Mouse (Mus musculus) urinary bladder, postnatal 14 days (tissue): ENCODE measurements around the gene Lonp1.
"Not testable (repeated sequence)": the region's sequence is repeated elsewhere in the genome, so short reads cannot be mapped to it uniquely, and the experiment has no call there.

Experiments
- DNase-seq: peaks from one replicate; pipeline ENCODE4 v3.0.0; 2021; ENCODE audit warnings: low spot score

Gene Lonp1

DNA sequence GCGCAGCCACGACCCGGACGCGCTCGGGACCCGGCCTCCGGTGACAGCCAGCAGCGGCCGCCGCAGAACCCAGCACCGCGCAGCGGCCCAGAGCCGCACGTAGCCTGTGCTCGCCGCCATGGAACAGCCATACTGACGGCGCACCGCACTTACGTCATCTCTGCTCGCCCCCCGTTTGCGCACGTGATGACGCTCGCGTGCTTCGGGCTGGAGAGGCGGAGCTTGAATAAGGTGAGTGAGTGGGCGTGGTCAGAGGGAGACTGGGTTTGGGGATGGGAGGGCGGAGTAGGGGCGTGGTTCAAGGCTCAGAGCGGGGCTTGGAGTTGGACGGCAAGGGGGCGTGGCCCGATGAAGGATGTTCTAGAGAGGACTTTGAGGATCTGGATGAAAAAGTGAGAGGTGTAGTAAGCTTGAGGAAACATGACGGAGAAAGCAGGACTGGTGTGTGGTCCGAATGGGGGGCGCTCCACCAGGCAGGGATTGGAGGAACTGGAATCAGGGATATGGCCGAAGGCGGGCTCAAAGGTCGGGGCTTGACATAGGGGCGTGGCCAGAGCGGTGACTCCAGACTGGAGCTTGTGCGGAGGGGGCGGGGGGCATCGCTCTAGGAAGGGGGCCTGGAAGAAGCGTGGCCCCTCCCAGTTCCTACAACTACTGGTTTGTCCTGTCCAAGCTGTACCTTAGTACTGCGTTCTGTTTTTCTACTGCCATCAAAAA is at the start of gene Lonp1:
Lonp1 (minus strand) TSS at position 134 of the 717 bp plus-strand sequence.
- peak; percentile 98 for DNase-seq

DNA sequence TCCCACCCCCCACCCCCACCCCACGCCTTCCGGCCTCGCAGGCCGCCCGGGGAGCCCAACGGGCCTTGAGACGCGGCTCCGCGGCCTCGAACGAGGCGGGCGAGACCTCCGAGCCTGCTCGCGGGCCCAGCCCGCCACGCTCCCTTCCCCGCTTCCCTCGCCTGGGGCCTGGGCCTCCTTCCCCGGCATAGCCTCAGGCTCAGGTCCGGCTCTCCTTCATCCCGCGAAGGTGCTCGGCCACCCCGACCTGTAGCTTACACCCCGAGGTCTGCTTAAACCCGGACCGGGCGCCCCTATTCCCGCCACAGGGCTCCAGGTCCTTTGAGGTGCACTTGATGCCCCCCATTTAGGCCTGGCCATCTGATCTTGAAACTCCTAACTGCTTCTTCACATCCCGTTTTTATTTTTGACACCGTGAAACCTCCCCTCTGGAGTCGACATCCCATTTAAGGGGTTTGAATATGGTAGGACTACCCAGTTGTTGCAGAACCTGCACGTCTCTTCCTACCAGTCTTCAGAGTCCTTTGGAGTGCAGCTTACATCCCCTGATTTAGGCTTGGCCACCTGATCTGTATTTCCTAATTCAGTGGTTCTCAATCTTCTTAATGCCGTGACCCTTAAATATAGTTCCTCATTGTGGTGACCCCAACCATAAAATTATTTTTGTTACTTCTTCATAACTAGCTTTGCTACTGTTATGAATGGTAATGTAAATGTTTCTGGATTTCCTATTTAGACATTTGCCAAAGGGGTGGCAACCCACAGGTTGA is 47.1 kb upstream of the Lonp1 start:
- no peak for DNase-seq

DNA sequence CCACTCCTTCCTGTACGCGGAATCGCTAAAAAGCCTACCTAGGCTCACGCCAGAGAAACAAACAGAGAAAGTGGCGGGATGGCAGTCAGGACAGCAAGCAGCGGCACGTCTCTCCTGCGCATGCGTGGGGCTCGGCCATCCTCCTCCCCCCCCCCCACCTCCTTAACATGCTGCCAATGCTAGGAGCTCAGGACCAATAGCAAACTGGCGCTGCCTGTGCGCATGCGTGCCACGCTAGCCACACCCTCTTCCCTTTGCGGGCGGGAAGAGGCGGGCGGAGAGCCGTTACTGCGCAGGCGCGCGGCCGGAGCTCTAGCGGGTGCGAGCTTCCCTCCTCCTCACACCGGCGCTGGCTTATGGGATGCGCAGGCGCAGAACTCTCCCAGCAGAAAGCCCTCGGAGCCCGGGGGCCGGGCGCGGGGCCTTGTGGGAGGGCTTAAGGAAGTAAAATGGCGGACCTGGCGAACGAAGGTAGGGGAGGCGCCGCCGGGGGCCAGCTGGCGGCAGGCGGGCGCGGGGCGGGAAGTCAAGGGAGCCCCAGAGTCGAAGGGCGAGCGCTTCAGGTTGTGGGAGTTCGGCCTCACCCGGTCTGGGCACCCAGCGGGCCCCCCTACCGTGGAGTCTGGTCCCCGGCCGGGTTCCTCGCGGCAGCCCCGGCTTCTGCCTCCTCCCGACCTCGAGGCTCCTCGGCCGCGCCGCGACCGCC is 46.4 kb upstream of the Lonp1 start, which contains the start of gene Ranbp3:
Ranbp3 (plus strand) TSS at position 354 of the 706 bp plus-strand sequence.
- peak; percentile 100 for DNase-seq

DNA sequence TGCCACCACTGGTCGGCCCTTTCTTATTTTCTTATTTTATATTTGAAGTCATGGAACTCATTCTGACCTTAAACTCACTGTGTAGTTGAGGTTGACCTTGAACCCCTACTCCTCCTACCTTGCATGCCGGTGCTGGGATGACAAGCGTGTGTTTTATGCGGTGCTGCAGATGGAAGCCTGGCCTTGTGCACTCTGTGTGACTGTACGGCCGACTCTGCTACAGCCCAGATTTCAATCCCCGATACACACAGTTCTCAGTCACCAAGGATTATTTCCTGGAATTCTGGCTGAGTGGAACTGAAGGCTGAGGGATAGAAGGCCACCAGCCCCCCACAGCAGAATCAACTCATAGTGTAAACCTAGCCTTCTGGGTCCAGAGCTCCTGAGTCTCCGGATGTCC is 43.1 kb upstream of the Lonp1 start:
- DNase-seq, result no peak

DNA sequence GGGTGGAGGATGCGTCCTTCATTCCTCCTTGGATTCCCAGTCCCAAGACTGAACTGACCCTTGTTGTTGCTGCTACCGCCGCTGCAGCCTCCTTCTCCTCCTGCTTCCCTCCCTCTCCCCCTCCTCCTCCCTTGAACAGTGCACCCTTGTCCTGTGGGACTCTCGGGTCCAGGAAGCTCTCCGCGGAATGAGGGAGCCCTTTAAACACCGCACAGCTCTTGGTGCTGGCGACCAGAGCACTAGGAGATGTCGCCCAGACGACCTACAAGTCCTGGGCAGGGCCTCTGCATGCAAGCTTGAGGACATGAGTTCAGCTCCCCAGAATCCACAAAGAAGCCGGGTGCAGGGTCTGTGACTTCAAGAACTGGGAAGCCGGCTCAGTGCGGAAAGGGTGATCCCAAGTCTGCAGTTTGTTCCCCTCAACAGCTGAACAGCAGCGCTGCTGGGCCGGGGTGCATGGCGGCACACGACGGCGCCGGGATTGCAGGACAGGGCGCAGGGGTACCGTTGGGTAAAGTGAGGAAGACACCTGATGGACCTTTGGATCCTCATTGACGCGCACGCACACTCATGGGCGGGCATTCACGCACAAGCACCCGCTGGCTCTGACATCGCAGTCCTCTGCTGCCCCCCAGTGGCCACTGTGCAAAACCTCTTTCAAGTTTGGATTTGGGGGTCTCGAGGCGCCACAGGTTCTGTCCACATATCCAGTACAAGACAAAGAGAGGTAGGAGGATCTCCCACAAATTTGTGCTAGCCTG is 41.9 kb upstream of the Lonp1 start:
- DNase-seq, result peak; percentile 83

DNA sequence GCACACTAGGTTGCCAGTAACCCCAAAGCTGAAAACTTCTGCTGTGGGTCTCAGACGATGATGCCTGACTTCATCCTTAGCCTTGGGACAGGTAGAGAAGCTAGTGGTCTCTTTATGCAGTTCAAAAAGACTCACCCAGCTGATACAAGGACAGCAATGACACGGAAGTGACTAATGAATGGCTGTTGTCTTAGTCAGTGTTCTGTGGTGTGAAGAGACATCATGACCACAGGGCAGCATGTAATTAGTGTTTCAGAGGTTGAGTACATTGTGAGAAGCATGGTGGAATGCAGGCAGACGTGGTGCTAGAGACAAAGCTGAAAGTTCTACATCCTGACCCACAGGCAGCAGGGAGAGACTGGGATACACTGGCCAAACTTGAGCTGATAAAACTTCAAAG is 40.9 kb upstream of the Lonp1 start:
- DNase-seq, result no peak

DNA sequence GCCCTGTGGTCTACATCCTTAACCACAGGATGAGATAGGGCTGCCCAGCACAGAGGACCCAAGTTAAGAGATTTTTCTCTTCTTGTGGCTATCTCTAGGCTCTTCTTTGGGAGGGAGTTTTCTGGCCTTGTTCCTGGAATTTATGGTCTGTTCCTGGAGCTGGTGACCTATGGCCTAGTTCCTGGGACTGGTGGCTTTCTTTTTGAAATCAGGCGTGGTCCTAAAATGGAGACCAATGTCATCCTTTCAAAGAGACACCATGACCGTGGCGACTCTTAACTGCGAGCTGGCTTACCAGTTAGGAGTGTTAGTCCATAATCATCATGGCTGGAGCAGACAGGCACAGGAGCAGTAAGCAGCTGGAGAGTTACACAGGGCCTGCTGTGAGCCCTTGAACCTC is 39.7 kb upstream of the Lonp1 start:
- DNase-seq, result no peak

DNA sequence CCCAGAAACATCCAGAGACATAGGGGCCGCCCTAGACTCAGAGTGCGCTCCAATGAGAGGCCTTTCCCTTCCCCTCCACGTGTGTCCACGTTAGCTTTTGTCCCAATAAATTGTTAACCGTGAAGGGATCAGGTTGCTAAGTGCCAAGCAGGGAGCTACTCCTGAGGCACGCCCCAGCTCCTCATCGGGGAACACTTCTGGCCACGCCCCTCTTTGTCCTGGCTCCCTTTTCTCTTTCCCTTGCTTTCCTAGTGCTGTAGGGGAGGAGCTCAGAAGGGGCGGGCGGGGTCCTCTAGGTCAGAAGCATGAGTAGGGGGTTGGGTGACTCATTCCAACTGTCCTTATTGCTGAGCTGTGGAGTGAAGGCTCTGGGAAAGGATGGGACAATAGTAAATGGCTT is 37.6 kb upstream of the Lonp1 start:
- DNase-seq, result no peak

DNA sequence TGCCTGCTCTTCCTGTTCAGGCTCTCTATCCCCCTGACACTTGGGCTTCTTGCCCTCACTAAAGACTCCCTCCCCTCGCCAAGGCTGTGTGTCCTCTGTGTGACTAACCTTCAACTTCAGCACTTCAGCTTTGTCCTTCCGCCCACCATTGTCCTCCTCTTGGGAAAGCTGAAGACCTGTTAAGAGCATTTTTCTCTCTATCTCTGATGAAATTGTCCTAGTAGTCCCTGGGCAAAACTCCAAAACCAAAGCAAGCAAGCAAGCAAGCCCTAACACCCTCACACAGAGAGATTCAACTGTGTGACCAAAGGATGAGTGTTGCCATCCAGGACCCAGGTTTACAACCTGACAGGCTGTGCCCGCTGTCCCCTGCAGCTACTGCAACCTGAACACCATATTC is 37.0 kb upstream of the Lonp1 start:
- DNase-seq, result no peak

DNA sequence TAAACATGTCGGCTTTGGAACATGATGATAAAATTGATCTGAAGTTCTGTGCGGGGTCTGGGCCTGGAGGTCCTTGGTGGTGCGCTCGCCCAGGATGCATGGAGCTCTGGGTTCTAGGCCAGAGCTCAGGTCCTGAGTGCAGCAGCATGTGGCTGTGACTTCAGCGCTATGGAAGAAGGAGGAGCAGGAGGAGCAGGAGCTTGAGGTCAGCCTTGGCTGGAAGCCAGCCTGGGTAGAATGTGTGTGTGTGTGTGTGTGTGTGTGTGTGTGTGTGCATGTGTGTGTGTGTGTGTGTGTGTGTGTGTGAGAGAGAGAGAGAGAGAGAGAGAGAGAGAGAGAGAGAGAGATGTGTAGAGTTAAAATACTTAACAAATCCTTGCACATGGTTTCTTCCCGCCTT is 29.5 kb upstream of the Lonp1 start:
- no peak for DNase-seq

DNA sequence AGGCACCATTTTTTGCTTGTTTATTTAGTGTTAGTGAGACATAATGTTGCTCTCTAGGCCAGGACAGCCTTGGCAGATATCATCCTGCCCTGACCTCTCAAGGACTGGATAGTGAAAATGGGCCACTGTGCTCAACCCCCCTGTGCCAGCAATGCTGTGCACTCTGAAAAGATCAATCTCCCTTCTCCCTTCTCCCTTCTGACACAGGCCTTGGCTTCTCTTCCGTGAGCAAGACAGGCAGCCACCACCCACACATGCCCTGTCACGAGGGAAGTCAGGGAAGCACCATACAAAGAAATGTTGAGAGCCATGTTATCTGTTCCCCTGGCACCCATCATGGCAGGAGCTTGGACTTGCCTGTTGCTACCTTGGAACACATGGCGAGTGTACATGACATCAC is 28.6 kb upstream of the Lonp1 start:
- DNase-seq, result no peak

DNA sequence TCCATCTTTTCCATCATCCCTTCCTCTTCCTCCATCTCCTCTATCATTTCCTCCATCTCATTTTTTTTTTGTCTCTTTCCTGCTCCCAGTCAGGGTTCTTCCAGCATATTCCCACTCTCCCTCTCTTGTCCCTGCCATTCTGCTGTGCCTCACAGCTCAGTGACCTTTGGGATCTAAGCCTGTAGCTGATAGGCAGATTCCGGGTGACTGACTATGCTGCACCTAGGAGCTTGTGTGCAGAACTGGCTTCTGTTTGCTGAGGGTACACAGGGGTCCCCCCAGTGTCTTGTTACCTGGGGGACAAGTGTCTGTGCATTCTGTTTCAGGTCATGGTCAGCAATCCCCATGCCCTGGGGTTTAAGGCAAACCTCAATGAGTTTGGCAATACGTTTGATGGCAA is 28.1 kb upstream of the Lonp1 start:
- no peak for DNase-seq

DNA sequence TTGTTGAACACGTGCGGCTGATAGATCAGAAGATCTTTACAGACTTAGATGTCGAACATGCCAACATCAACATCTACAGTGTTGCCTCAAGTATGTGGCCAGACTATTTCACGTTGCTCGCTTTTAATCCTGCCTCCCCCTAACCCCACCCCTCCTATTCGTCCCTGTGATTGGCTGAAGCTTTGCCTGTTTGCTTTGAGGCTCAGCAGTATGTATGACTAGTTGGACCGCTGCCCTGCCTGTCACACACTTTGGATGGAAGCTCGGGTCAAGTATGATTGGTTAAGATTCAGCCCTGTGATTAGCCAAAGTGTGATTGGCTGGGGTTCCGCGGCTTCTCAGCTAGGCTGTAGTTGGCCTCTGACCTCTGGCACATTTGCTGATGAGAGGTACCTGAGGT is 25.1 kb upstream of the Lonp1 start:
- DNase-seq, result peak; percentile 18

DNA sequence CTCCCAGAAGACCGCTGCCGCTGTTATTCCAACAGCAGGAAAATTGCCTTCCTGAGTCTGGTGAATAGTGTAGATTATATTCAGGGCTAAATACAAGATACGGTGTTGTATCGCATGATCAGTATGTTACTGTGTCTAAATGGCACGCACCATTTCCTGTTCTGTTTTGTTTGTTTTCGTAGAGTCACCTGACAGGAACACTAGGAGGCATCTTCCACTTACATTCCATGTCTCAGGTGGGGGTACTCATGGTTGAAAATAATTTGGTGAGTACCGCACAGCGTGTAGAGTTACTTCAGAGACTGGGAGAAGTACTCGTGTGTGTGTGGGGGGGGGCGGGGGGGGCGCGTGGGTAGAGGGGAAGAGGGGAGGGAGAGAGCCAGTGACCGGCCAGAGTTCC is 20.9 kb upstream of the Lonp1 start:
- no peak for DNase-seq

DNA sequence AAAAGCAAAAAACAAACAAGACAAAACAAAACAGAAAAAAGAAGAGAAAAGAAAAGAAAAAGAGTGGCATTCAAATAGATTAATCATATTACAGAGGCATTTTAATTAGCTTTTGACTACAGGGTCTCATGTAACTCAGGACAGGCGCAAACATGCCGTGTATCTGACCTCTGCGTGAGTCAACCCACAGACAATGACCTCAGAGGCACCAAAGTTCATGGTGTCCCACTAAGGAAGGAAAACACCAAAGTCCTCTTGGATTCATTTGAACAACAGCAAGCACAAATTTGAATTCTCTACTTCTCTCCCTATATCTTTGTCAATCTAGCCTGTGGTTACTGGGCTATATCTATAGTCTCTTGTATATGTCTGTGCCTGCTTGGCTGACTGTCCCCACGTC is 16.6 kb upstream of the Lonp1 start:
- DNase-seq, result no peak

DNA sequence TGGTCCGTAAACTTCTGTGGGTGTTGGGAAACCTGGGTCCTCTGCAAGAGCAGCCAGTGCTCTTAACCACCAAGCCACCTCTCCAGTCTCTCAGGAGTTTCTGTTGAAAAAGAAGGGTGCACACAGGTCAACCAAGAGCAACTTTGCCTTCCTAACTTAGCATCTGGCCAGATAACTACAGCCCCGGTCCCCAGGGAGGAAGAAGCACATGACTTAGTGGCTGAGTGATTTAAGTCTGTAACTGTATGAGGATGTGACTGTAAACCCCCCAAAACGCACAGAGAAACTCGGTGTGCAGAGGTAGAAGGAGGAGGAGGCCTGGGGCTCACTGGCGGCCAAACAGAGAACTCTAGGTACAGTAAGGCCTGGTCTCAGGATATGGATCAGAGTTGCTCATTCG is 7.3 kb upstream of the Lonp1 start:
- DNase-seq, result no peak

DNA sequence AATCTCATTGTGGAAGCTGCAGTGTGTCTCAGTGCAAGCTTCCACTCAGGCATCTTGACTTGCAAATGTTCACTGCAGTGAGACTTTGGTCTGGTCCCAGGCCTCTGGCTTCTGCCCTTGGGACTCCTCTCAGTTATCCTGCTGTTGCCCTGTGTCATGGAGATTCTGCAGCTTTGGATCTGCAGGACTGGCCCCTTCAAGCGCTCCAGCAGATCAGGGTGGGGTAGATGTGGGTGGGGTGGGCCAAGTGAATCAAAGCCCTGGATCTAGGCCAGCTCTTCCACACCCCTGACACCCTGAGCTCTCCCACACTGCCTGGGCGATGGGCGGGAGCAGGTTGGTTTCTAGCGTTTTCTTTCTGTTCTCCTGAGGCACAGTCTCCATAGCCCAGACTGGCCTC is 5.1 kb upstream of the Lonp1 start:
- no peak for DNase-seq

DNA sequence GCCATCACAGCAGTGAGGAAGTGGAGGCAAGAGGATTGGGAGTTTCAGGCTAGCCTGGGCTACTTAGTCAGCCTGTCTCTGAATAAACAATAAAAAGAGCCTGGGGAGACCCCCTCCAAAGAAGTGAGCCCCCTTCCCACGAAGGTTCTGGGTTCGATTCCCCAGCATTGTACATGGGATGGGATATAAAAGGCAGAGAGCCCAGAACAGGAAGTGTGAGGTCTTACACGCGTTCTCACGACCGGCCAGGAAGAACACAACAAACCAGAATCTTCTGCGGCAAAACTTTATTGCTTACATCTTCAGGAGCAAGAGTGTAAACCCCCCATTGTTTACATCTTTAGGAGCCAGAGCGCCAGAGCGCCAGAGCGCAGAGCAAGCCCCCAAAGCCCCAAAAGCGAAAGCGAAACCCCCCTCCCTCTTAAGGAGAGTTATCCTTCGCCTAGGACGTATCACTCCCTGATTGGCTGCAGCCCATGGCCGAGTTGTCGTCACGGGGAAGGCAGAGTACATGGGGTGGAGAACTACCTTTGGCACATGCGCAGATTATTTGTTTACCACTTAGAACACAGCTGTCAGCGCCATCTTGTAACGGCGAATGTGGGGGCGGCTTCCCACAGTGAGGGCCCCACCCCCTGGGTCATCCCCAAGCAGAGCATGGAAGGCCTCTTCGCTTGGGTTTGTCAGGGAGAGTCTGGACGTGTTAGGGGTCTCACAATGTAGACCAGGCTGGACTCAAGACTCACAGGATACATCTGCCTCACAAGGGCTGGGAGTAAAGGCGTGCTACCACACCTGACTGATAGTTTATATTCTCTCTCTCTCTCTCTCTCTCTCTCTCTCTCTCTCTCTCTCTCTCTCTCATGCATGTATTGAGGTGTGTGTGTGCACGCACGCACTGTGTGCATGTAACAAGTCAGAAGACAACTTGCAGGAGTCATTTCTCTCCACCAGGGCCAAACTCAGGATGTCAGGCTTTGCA is 3.4 kb upstream of the Lonp1 start:
- DNase-seq, result not testable (repeated sequence)

DNA sequence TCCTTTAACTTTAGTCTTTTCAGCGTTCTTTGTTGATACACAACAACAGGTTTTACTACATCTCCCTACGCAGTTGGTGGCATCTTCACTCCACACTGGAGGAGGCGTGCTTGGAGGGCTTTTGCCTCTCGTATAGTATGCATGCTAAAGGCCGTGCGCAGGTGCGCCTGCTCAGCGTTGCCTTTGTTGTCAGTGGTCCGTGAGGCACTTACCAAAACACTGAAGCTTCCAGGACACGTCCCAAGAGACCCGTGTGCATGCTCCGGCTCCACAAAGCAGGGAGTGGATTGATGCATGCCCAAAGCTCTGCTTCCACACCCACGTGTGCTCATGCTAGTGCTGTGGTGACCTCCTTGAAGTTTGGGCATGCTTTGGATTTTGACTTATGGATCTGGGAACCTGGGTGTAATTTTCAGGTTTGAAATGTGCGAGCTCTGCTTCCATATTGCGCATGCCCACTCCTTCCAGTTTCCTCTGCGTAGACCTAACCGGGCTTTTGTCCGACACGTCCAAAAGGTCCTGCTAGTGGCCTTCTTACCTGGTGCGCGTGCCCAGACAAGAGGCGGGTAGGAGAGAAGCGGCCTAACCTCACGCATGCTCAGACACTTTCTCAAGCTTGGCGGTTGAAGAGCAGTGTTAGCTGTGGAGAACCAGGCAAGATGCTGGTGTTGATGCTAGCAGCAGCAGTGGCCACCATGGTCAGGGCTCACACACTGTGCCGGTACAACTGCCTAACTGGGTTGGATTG is 1.0 kb upstream of the Lonp1 start, which contains the start of gene Catsperd:
Catsperd (plus strand) TSS at position 614 of the 748 bp plus-strand sequence.
- peak; percentile 59 for DNase-seq

DNA sequence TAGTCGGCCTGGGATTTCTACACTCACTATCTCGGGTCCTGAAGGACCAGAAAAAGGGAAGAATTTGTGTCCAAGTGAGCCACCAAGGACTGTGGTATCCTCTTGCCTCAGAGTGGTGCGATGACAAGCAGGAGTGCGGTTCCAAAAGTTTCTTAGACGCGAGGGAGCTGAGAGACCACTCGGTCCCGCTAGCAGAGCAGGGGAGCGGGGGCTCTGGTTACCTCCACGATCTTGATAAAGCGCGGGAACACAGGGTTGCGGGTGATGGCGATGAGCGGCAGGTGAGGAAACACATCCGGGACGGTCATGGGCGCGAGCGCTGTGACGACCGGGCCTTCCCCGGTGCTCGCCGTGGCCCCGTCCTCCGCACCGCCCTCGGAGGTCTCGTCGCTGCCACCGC is 427 bp downstream of the Lonp1 start:
- no peak for DNase-seq
